10 mouse cellular contexts compared by ENCODE assay signal in the genomic region with DNA sequence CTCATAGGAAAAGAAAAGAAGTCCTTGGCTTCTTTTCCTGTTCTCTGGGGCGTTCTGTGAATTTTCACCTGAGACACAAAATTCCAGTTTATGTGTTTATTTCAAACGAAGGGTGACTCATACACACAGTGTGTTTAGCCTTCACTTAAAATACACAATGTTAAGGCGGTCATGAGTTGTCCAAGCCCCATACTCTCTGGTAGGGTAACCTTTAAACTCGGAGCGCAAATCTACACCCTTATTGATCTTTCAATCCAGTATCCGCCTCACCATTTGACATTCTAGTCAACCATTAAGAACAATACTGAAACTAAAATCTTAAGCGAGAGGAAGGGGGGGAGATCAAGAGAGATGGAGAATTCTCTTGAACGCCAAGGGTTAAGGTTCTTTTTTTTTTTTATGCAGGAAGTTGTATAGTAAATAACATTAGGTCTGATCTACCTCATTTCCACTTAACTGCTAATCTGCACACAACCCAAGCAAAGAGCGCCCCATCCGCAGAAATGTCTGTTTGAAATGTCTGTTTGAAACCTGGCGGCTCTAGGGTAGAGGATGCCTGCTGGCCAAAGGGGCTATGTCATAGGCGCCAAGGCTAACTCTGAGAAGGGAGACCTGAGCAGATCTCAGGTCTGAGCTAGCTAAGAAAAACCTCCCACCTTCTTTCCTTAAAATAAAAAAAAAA. TPM values are rescaled to one million over a fixed set of nuclear protein-coding genes. Genes with fewer than 3 reads are reported as not detected.
DNase-seq lines count a peak whose midpoint lies in the region; ATAC-seq lines count a peak whose summit lies in the region.
"Had no signal": no experiment of that assay in that cellular context is flagged by ENCODE, and none has a peak within 500 bp of the region (broad histone marks: within the 10 kb centered on the region; RNA-seq: fewer than 3 reads in every experiment).

No protein-coding gene starts in this region.

- peak overlapping the region; percentile 55 for H3K4me3 ChIP-seq in kidney, embryonic 15.5 days (replicated peaks)
- peak overlapping the region; percentile 63 for H3K4me3 ChIP-seq in embryonic facial prominence, embryonic 10.5 days
- H3K4me3 ChIP-seq in limb, embryonic 13.5 days: peak overlapping the region; percentile 48
- peak overlapping the region; percentile 60 for H3K4me3 ChIP-seq in stomach, embryonic 16.5 days (replicated peaks; ENCODE audit: low read length)

- no peaks in the 10 kb centered on the region for H3K36me3 ChIP-seq in kidney, embryonic 15.5 days
- H3K36me3 ChIP-seq in embryonic facial prominence, embryonic 10.5 days (replicated peaks): peaks cover 11% of the 10 kb centered on the region
- H3K36me3 ChIP-seq in limb, embryonic 13.5 days: no peaks in the 10 kb centered on the region
- H3K36me3 ChIP-seq in stomach, embryonic 16.5 days (ENCODE audit: control insufficient read depth, insufficient read depth, low read length): no peaks in the 10 kb centered on the region

- H3K4me2 ChIP-seq in kidney, embryonic 15.5 days: peak overlapping the region; percentile 93; the same call in 1 of the 2 replicates
- H3K4me2 ChIP-seq in limb, embryonic 13.5 days (replicated peaks): peak overlapping the region; percentile 77
- 0 out of 2 replicates have a peak overlapping the region, but pooled peaks have one; percentile 1 for H3K4me2 ChIP-seq in stomach, embryonic 16.5 days (ENCODE audit: low read depth, low read length)

- peaks cover 92% of the 10 kb centered on the region for H3K27me3 ChIP-seq in kidney, embryonic 15.5 days
- H3K27me3 ChIP-seq in embryonic facial prominence, embryonic 10.5 days (replicated peaks; ENCODE audit: low read depth, poor library complexity, severe bottlenecking): peaks cover 92% of the 10 kb centered on the region
- peaks cover 98% of the 10 kb centered on the region for H3K27me3 ChIP-seq in limb, embryonic 13.5 days
- H3K27me3 ChIP-seq in stomach, embryonic 16.5 days (ENCODE audit: control insufficient read depth, insufficient read depth, low read length): peaks cover 63% of the 10 kb centered on the region

- ATAC-seq in kidney, embryonic 15.5 days (replicated peaks; ENCODE audit: low FRiP score): no peak
- no peak for ATAC-seq in limb, embryonic 13.5 days (ENCODE audit: low FRiP score, low read depth)
- ATAC-seq in stomach, embryonic 16.5 days (ENCODE audit: insufficient read depth, low FRiP score): no peak
- ATAC-seq in erythroblast, adult 5-6 weeks (replicated peaks; ENCODE audit: low FRiP score, poor library complexity, severe bottlenecking): no peak

- no peak for DNase-seq in kidney, adult 11 months
- DNase-seq in embryonic facial prominence, embryonic 10.5 days (ENCODE audit: low spot score): peak; percentile 23
- DNase-seq in adrenal gland, postnatal 14 days: no peak
- no peak for DNase-seq in cerebellum, adult 18-20 months

- WGBS in kidney, embryonic 15.5 days: 28% methylated on average over 12 of the region's 12 CpGs
- WGBS in embryonic facial prominence, embryonic 10.5 days: 7% methylated on average over 12 of the region's 12 CpGs
- 21% methylated on average over 12 of the region's 12 CpGs for WGBS in limb, embryonic 13.5 days
- WGBS in stomach, embryonic 16.5 days: 39% methylated on average over 12 of the region's 12 CpGs

- peaks cover 37% of the 10 kb centered on the region for H3K4me1 ChIP-seq in kidney, embryonic 15.5 days
- peaks cover 77% of the 10 kb centered on the region for H3K4me1 ChIP-seq in embryonic facial prominence, embryonic 10.5 days
- peaks cover 44% of the 10 kb centered on the region for H3K4me1 ChIP-seq in limb, embryonic 13.5 days
- peaks cover 7% of the 10 kb centered on the region; the same call in 1 of the 2 replicates for H3K4me1 ChIP-seq in stomach, embryonic 16.5 days (ENCODE audit: control insufficient read depth, insufficient read depth, low read length)

- peak overlapping the region; percentile 47 for H3K9ac ChIP-seq in kidney, embryonic 15.5 days
- H3K9ac ChIP-seq in limb, embryonic 13.5 days: no peak overlapping the region
- no peak overlapping the region for H3K9ac ChIP-seq in stomach, embryonic 16.5 days (ENCODE audit: low read length)

- no peaks in the 10 kb centered on the region for H3K9me3 ChIP-seq in kidney, embryonic 15.5 days (replicated peaks)
- H3K9me3 ChIP-seq in embryonic facial prominence, embryonic 10.5 days: no peaks in the 10 kb centered on the region
- H3K9me3 ChIP-seq in limb, embryonic 13.5 days: no peaks in the 10 kb centered on the region
- H3K9me3 ChIP-seq in stomach, embryonic 16.5 days (replicated peaks; ENCODE audit: control insufficient read depth, low read length): no peaks in the 10 kb centered on the region
- H3K9me3 ChIP-seq: G1E had no signal

- H3K27ac ChIP-seq in kidney, embryonic 15.5 days: peak overlapping the region; percentile 68
- H3K27ac ChIP-seq in embryonic facial prominence, embryonic 10.5 days (replicated peaks): no peak overlapping the region
- no peak overlapping the region for H3K27ac ChIP-seq in limb, embryonic 13.5 days
- no peak overlapping the region for H3K27ac ChIP-seq in stomach, embryonic 16.5 days (ENCODE audit: low read length)

RNA-seq across cellular contexts. Expression of gene 4930412O13Rik, which starts 5.2 kb away (rescaled TPM):
- polyA plus RNA-seq in kidney, embryonic 15.5 days (2015; fragmentation: Nextera tagmentation; extraction: Ambion mirVana): 2.8 and 3.0 TPM in 2 replicates
- 2.3 TPM in 2 replicates for polyA plus RNA-seq in embryonic facial prominence, embryonic 10.5 days (2016; fragmentation: Nextera tagmentation; extraction: Ambion mirVana)
- polyA plus RNA-seq in limb, embryonic 13.5 days (2015; fragmentation: Nextera tagmentation; extraction: Ambion mirVana): 0.23 TPM in 1 of 2 replicates, not detected in the other
- not detected in 2 replicates for polyA plus RNA-seq in stomach, embryonic 16.5 days (2015; fragmentation: Nextera tagmentation; extraction: Ambion mirVana)
- 1.3 and 1.4 TPM in 2 replicates for total RNA-seq in adrenal gland, postnatal 14 days (2021)
- not detected in 2 replicates for total RNA-seq in erythroblast, adult 5-6 weeks (2015; ENCODE audit: low replicate concordance)
- not detected in 2 replicates for total RNA-seq in erythroblast, adult 5-6 weeks (2017; ENCODE audit: low replicate concordance)
- total RNA-seq: G1E; liver, adult 2 months had no signal
- polyA plus RNA-seq: G1E; liver, adult 2 months had no signal

RNA-seq across cellular contexts. Expression of gene 9230102O04Rik, which starts 13.5 kb away (rescaled TPM):
- 4.9 and 6.2 TPM in 2 replicates for polyA plus RNA-seq in kidney, embryonic 15.5 days (2015; fragmentation: Nextera tagmentation; extraction: Ambion mirVana)
- 0.82 TPM in 1 of 2 replicates, not detected in the other for polyA plus RNA-seq in embryonic facial prominence, embryonic 10.5 days (2016; fragmentation: Nextera tagmentation; extraction: Ambion mirVana)
- not detected in 2 replicates for polyA plus RNA-seq in limb, embryonic 13.5 days (2015; fragmentation: Nextera tagmentation; extraction: Ambion mirVana)
- polyA plus RNA-seq in stomach, embryonic 16.5 days (2015; fragmentation: Nextera tagmentation; extraction: Ambion mirVana): not detected in 2 replicates
- not detected in 2 replicates for total RNA-seq in adrenal gland, postnatal 14 days (2021)
- total RNA-seq in erythroblast, adult 5-6 weeks (2015; ENCODE audit: low replicate concordance): not detected in 2 replicates
- total RNA-seq in erythroblast, adult 5-6 weeks (2017; ENCODE audit: low replicate concordance): not detected in 2 replicates
- total RNA-seq: liver, adult 2 months had no signal
- polyA plus RNA-seq: liver, adult 2 months had no signal

RNA-seq across cellular contexts. Expression of gene Gata3, which starts 14.0 kb away (rescaled TPM):
- 98.5 and 108 TPM in 2 replicates for polyA plus RNA-seq in kidney, embryonic 15.5 days (2015; fragmentation: Nextera tagmentation; extraction: Ambion mirVana)
- polyA plus RNA-seq in embryonic facial prominence, embryonic 10.5 days (2016; fragmentation: Nextera tagmentation; extraction: Ambion mirVana): 24.5 and 29.1 TPM in 2 replicates
- polyA plus RNA-seq in limb, embryonic 13.5 days (2015; fragmentation: Nextera tagmentation; extraction: Ambion mirVana): 7.8 and 8.9 TPM in 2 replicates
- 3.2 and 3.6 TPM in 2 replicates for polyA plus RNA-seq in stomach, embryonic 16.5 days (2015; fragmentation: Nextera tagmentation; extraction: Ambion mirVana)
- total RNA-seq in adrenal gland, postnatal 14 days (2021): 17.3 and 19.1 TPM in 2 replicates
- total RNA-seq in erythroblast, adult 5-6 weeks (2015; ENCODE audit: low replicate concordance): 0.42 and 1.5 TPM in 2 replicates
- 0.56 and 1.4 TPM in 2 replicates for total RNA-seq in erythroblast, adult 5-6 weeks (2017; ENCODE audit: low replicate concordance)
- total RNA-seq: liver, adult 2 months had no signal

Comparison
In these comparisons a context has a peak if more than half of its experiments do, and no peak if none do; other contexts are left out.
1. H3K4me2 ChIP-seq: peak in every context shown above with its lines; median percentile 93 in kidney, embryonic 15.5 days; 77 in limb, embryonic 13.5 days; 1 in stomach, embryonic 16.5 days.